In genomic region chr15:99725341-99726155, GRCm38 (mm10) we compare ENCODE assay signal across 8 mouse cellular contexts. TPM values are rescaled to one million over a fixed set of nuclear protein-coding genes. Genes with fewer than 3 reads are reported as not detected.
DNase-seq lines count a peak whose midpoint lies in the region; ATAC-seq and TF ChIP-seq lines count a peak whose summit lies in the region.

Gene Cox14, plus strand, starts transcription at chr15:99725618.

- dilution Hi-C loops in CH12.LX (cut with MboI; ENCODE audit: extremely low pct_ligation_motif_present, extremely low pct_unique_long_range_greater_than_20kb, low sequenced_read_pairs): no loop called here

- ATAC-seq in forebrain, embryonic 11.5 days (replicated peaks; ENCODE audit: low FRiP score): peak; percentile 95
- peak; percentile 91 for ATAC-seq in heart, embryonic 16.5 days (replicated peaks; ENCODE audit: extremely low read depth, insufficient read depth, low FRiP score)
- peak; percentile 87 for ATAC-seq in liver, embryonic 15.5 days (ENCODE audit: insufficient read depth)
- peak; percentile 92 for ATAC-seq in neural tube, embryonic 12.5 days (ENCODE audit: low FRiP score, low read depth)

- no peak for TF ChIP-seq EP300 in CH12.LX (IDR thresholded peaks at IDR 0.05; ENCODE audit: low read length)

- peak within 1 kb of the TSS; percentile 81 for H3K27ac ChIP-seq in CH12.LX (ENCODE audit: insufficient read depth, low read depth)
- H3K27ac ChIP-seq in forebrain, embryonic 11.5 days (ENCODE audit: low read depth, low read length): peak within 1 kb of the TSS; percentile 62
- H3K27ac ChIP-seq in heart, embryonic 16.5 days (ENCODE audit: low read length): peak within 1 kb of the TSS; percentile 97
- peak within 1 kb of the TSS; percentile 86 for H3K27ac ChIP-seq in liver, embryonic 15.5 days (replicated peaks)
- peak within 1 kb of the TSS; percentile 86 for H3K27ac ChIP-seq in neural tube, embryonic 12.5 days

- peak; percentile 52 for TF ChIP-seq RAD21 in CH12.LX (IDR thresholded peaks at IDR 0.05; ENCODE audit: low read depth, low read length)

- H3K27me3 ChIP-seq in CH12.LX (replicated peaks): no peaks in the 10 kb centered on the region
- H3K27me3 ChIP-seq in forebrain, embryonic 11.5 days (ENCODE audit: control insufficient read depth, insufficient read depth, low read length): no peaks in the 10 kb centered on the region
- no peaks in the 10 kb centered on the region for H3K27me3 ChIP-seq in heart, embryonic 16.5 days (ENCODE audit: control insufficient read depth, insufficient read depth, low read length)
- H3K27me3 ChIP-seq in liver, embryonic 15.5 days: 0 out of 2 replicates have a peak, but pooled peaks cover 4% of the 10 kb centered on the region
- H3K27me3 ChIP-seq in neural tube, embryonic 12.5 days (replicated peaks): no peaks in the 10 kb centered on the region

- H3K9me3 ChIP-seq in CH12.LX (replicated peaks; ENCODE audit: low read length): peaks cover 4% of the 10 kb centered on the region
- no peaks in the 10 kb centered on the region for H3K9me3 ChIP-seq in forebrain, embryonic 11.5 days (ENCODE audit: control insufficient read depth, low read length)
- peaks cover 6% of the 10 kb centered on the region for H3K9me3 ChIP-seq in heart, embryonic 16.5 days (replicated peaks; ENCODE audit: control insufficient read depth, low read length)
- H3K9me3 ChIP-seq in liver, embryonic 15.5 days (replicated peaks): peaks cover 3% of the 10 kb centered on the region; the same call in 1 of the 2 replicates
- no peaks in the 10 kb centered on the region for H3K9me3 ChIP-seq in neural tube, embryonic 12.5 days

- WGBS in forebrain, embryonic 11.5 days: under 1% methylated on average over 68 of the region's 68 CpGs
- under 1% methylated on average over 67 of the region's 68 CpGs for WGBS in heart, embryonic 16.5 days
- under 1% methylated on average over 68 of the region's 68 CpGs for WGBS in liver, embryonic 15.5 days (ENCODE audit: insufficient replicate concordance)
- 1% methylated on average over 68 of the region's 68 CpGs for WGBS in neural tube, embryonic 12.5 days

- in situ Hi-C loops in CH12.LX (cut with MboI; ENCODE audit: low pct_ligation_motif_present, low pct_unique_long_range_greater_than_20kb, low sequenced_read_pairs): loop anchor here (5.0 kb wide), 2 partner anchors 47 to 182 kb away; partner anchors contain the start of gene Cers5

- peak; percentile 82 to 95 for TF ChIP-seq CTCF in CH12.LX (conservative IDR thresholded peaks at IDR 0.05 in 1 of 2, IDR thresholded peaks at IDR 0.05 in 1 of 2; ENCODE audit: low read depth in 2 of 2, low read length in 2 of 2)

- H3K4me2 ChIP-seq in CH12.LX (ENCODE audit: insufficient read depth, low read depth, poor library complexity, severe bottlenecking): peak within 1 kb of the TSS; percentile 81
- H3K4me2 ChIP-seq in forebrain, embryonic 11.5 days (ENCODE audit: low read depth, low read length, severe bottlenecking): peak within 1 kb of the TSS; percentile 80
- H3K4me2 ChIP-seq in heart, embryonic 16.5 days (ENCODE audit: low read depth, low read length): peak within 1 kb of the TSS; percentile 80
- H3K4me2 ChIP-seq in liver, embryonic 15.5 days: peak within 1 kb of the TSS; percentile 85
- peak within 1 kb of the TSS; percentile 90 for H3K4me2 ChIP-seq in neural tube, embryonic 12.5 days (replicated peaks)

- peak; percentile 100 for DNase-seq in CH12.LX (ENCODE audit: extremely low read depth)
- DNase-seq in c-Kit-positive CD71-positive TER-119-negative erythroid progenitor cells, embryonic 14.5 days (ENCODE audit: low read depth): peak; percentile 95
- DNase-seq in forebrain, embryonic 11.5 days (ENCODE audit: low spot score): peak; percentile 96
- DNase-seq in kidney, postnatal 36 days: peak; percentile 93 to 98
- peak; percentile 100 for DNase-seq in telencephalon, adult 2 months (ENCODE audit: low read depth, low spot score)

- H3K79me2 ChIP-seq in CH12.LX (replicated peaks; ENCODE audit: control insufficient read depth, extremely low read depth, insufficient read depth, poor library complexity, severe bottlenecking): peaks cover 11% of the 10 kb centered on the region; the same call in 1 of the 2 replicates

- peak within 1 kb of the TSS; percentile 83 to 99 (median 98) for H3K4me3 ChIP-seq in CH12.LX (replicated peaks in 1 of 3; ENCODE audit: low read depth in 2 of 3, low read length in 2 of 3, poor library complexity in 1 of 3)
- H3K4me3 ChIP-seq in forebrain, embryonic 11.5 days (ENCODE audit: low read depth, low read length): peak within 1 kb of the TSS; percentile 77
- H3K4me3 ChIP-seq in heart, embryonic 16.5 days (ENCODE audit: low read length): peak within 1 kb of the TSS; percentile 87
- peak within 1 kb of the TSS; percentile 94 for H3K4me3 ChIP-seq in liver, embryonic 15.5 days (replicated peaks)
- peak within 1 kb of the TSS; percentile 94 for H3K4me3 ChIP-seq in neural tube, embryonic 12.5 days

- TF ChIP-seq POLR2A in CH12.LX (IDR thresholded peaks at IDR 0.05; ENCODE audit: low read depth, low read length): peak; percentile 89

- peaks cover 14 to 57% of the 10 kb centered on the region in 2 experiments for H3K36me3 ChIP-seq in CH12.LX (replicated peaks in 1 of 2; ENCODE audit: control insufficient read depth in 1 of 2, insufficient read depth in 1 of 2, low read length in 1 of 2)
- H3K36me3 ChIP-seq in forebrain, embryonic 11.5 days (ENCODE audit: control insufficient read depth, insufficient read depth, low read length): peaks cover 3% of the 10 kb centered on the region; the same call in 1 of the 2 replicates
- H3K36me3 ChIP-seq in heart, embryonic 16.5 days (ENCODE audit: control insufficient read depth, insufficient read depth): peaks cover 25% of the 10 kb centered on the region
- H3K36me3 ChIP-seq in liver, embryonic 15.5 days (replicated peaks): peaks cover 20% of the 10 kb centered on the region
- H3K36me3 ChIP-seq in neural tube, embryonic 12.5 days: peaks cover 43% of the 10 kb centered on the region

- peak within 1 kb of the TSS; percentile 72 for H3K9ac ChIP-seq in CH12.LX (ENCODE audit: insufficient read depth, low read depth)
- H3K9ac ChIP-seq in forebrain, embryonic 11.5 days (ENCODE audit: low read length): peak within 1 kb of the TSS; percentile 88
- H3K9ac ChIP-seq in heart, embryonic 16.5 days (ENCODE audit: low read length): peak within 1 kb of the TSS; percentile 96
- H3K9ac ChIP-seq in liver, embryonic 15.5 days: peak within 1 kb of the TSS; percentile 92
- peak within 1 kb of the TSS; percentile 95 for H3K9ac ChIP-seq in neural tube, embryonic 12.5 days

- H3K4me1 ChIP-seq in CH12.LX (ENCODE audit: control insufficient read depth in 1 of 2, insufficient read depth in 2 of 2): peaks cover 4 to 21% of the 10 kb centered on the region in 2 experiments; a peak in 2 of 4 replicates
- H3K4me1 ChIP-seq in forebrain, embryonic 11.5 days (replicated peaks; ENCODE audit: control insufficient read depth, insufficient read depth, low read length): peaks cover 8% of the 10 kb centered on the region; the same call in 1 of the 2 replicates
- H3K4me1 ChIP-seq in heart, embryonic 16.5 days (ENCODE audit: control insufficient read depth, insufficient read depth, low read length): peaks cover 30% of the 10 kb centered on the region
- H3K4me1 ChIP-seq in liver, embryonic 15.5 days (replicated peaks): peaks cover 44% of the 10 kb centered on the region
- peaks cover 30% of the 10 kb centered on the region for H3K4me1 ChIP-seq in neural tube, embryonic 12.5 days

TF ChIP-seq in CH12.LX, 34 proteins besides CTCF, POLR2A, EP300 and RAD21 (continues in another document):
- TF ChIP-seq GABPA (IDR thresholded peaks at IDR 0.05; ENCODE audit: insufficient replicate concordance, low read depth, low read length) (no peak; the same call in 1 of the 2 replicates), BHLHE40 (IDR thresholded peaks at IDR 0.05; ENCODE audit: low read depth, low read length) (peak; percentile 42; the same call in 1 of the 2 replicates), ZKSCAN1 (IDR thresholded peaks at IDR 0.05; ENCODE audit: borderline replicate concordance, low read depth, low read length) (no peak; the same call in 1 of the 2 replicates), JUN (IDR thresholded peaks at IDR 0.05; ENCODE audit: insufficient read depth, low read depth, low read length) (no peak), TBP (conservative IDR thresholded peaks at IDR 0.05; ENCODE audit: low read depth, low read length) (peak; percentile 79; the same call in 1 of the 2 replicates), UBTF (IDR thresholded peaks at IDR 0.05; ENCODE audit: low read depth, low read length) (peak; percentile 73; the same call in 1 of the 2 replicates), CHD1 (IDR thresholded peaks at IDR 0.05; ENCODE audit: low read depth, low read length) (no peak), ELF1 (IDR thresholded peaks at IDR 0.05; ENCODE audit: low read depth, low read length) (peak; percentile 97), HCFC1 (IDR thresholded peaks at IDR 0.05; ENCODE audit: low read depth, low read length) (peak; percentile 92), MXI1 (IDR thresholded peaks at IDR 0.05; ENCODE audit: low read depth, low read length) (peak; percentile 75), ZC3H11A (IDR thresholded peaks at IDR 0.05; ENCODE audit: low read depth, low read length) (no peak), MAX (IDR thresholded peaks at IDR 0.05; ENCODE audit: low read length) (peak; percentile 60; the same call in 1 of the 2 replicates), ETS1 (conservative IDR thresholded peaks at IDR 0.05; ENCODE audit: low read depth, low read length) (no peak; the same call in 1 of the 2 replicates), ZMIZ1 (IDR thresholded peaks at IDR 0.05; ENCODE audit: low read depth, low read length) (peak; percentile 87), SIN3A (IDR thresholded peaks at IDR 0.05; ENCODE audit: low read length) (peak; percentile 85; the same call in 1 of the 2 replicates), IRF4 (IDR thresholded peaks at IDR 0.05; ENCODE audit: low read depth, low read length) (peak; percentile 61; the same call in 1 of the 2 replicates), KAT2A (IDR thresholded peaks at IDR 0.05; ENCODE audit: insufficient replicate concordance, low read length) (peak; percentile 87; the same call in 1 of the 2 replicates), RCOR1 (conservative IDR thresholded peaks at IDR 0.05; ENCODE audit: low read depth, low read length) (no peak), USF1 (IDR thresholded peaks at IDR 0.05; ENCODE audit: low read depth, low read length) (no peak), NELFE (IDR thresholded peaks at IDR 0.05; ENCODE audit: low read depth, low read length) (peak; percentile 74)

RNA-seq across cellular contexts. Expression of gene Cox14, which starts in this region (rescaled TPM):
- total RNA-seq in CH12.LX (2012; rRNA removed) (112 and 140 TPM in 2 replicates), CH12.LX (2014; rRNA removed) (98.8 and 106 TPM in 2 replicates)
- 119 and 140 TPM in 2 replicates for polyA plus RNA-seq in CH12.LX (2012; ENCODE audit: insufficient read length, low read depth)
- polyA plus RNA-seq in forebrain, embryonic 11.5 days (2014; fragmentation: Nextera tagmentation; extraction: Ambion mirVana): 140 and 154 TPM in 2 replicates
- 217 and 241 TPM in 2 replicates for polyA plus RNA-seq in heart, embryonic 16.5 days (2015; fragmentation: Nextera tagmentation; extraction: Ambion mirVana)
- polyA plus RNA-seq in liver, embryonic 15.5 days (2015; fragmentation: Nextera tagmentation; extraction: Ambion mirVana): 67.5 and 74.7 TPM in 2 replicates
- 169 and 170 TPM in 2 replicates for polyA plus RNA-seq in neural tube, embryonic 12.5 days (2016; fragmentation: Nextera tagmentation; extraction: Ambion mirVana)

Comparison
In these comparisons a context has a peak if more than half of its experiments do, and no peak if none do; other contexts are left out.
1. Peak in every context shown above with its lines: DNase-seq, ATAC-seq, H3K4me3 ChIP-seq and H3K27ac ChIP-seq.